Mouse (Mus musculus): ENCODE results near the gene Gm572. TPM values are rescaled to one million over a fixed set of nuclear protein-coding genes. Genes with fewer than 3 reads are reported as not detected.

Gene Gm572
- polyA plus RNA-seq, 1 experiment = not detected

- H3K27ac ChIP-seq (ENCODE audit: control insufficient read depth, insufficient read depth, low read depth, low read length, poor library complexity) = no peak overlapping the region
- 57% methylated on average over 11 of the region's 11 CpGs for WGBS
Measured at GRCm38 (mm10) chr4:148646616-148647015, 3.5 kb downstream of the Gm572 start.

GRCm38 (mm10) chr4:148649309-148649708, 6.2 kb downstream of the Gm572 start:
- WGBS = 67% methylated on average over 3 of the region's 3 CpGs
- TF ChIP-seq CTCF (IDR thresholded peaks at IDR 0.05; ENCODE audit: control insufficient read depth, insufficient read depth, low read length) = 0 out of 2 replicates have a peak, but pooled peaks have one; percentile 17
- no peak for TF ChIP-seq POLR2A (IDR thresholded peaks at IDR 0.05; ENCODE audit: borderline replicate concordance, control insufficient read depth, low read depth, low read length)
- H3K4me3 ChIP-seq (replicated peaks; ENCODE audit: control insufficient read depth, low read depth, low read length) = no peak overlapping the region
- H3K4me1 ChIP-seq (ENCODE audit: control insufficient read depth, insufficient read depth, low read length) = no peaks in the 10 kb centered on the region
- H3K27ac ChIP-seq (ENCODE audit: control insufficient read depth, insufficient read depth, low read depth, low read length, poor library complexity) = no peak overlapping the region

More at GRCm38 (mm10) chr4:148646616-148647015, 3.5 kb downstream of the Gm572 start:
- Histone ChIP-seq H3K4me1 (ENCODE audit: control insufficient read depth, insufficient read depth, low read length) (no peaks in the 10 kb centered on the region), H3K4me3 (replicated peaks; ENCODE audit: control insufficient read depth, low read depth, low read length) (no peak overlapping the region)
- TF ChIP-seq POLR2A (IDR thresholded peaks at IDR 0.05; ENCODE audit: borderline replicate concordance, control insufficient read depth, low read depth, low read length) (no peak), CTCF (IDR thresholded peaks at IDR 0.05; ENCODE audit: control insufficient read depth, insufficient read depth, low read length) (no peak)

GRCm38 (mm10) chr4:148651045-148651444, 7.9 kb downstream of the Gm572 start:
- H3K27ac ChIP-seq (ENCODE audit: control insufficient read depth, insufficient read depth, low read depth, low read length, poor library complexity) = no peak overlapping the region
- 84% methylated on average over 9 of the region's 9 CpGs for WGBS
- TF ChIP-seq CTCF (IDR thresholded peaks at IDR 0.05; ENCODE audit: control insufficient read depth, insufficient read depth, low read length) = no peak
- TF ChIP-seq POLR2A (IDR thresholded peaks at IDR 0.05; ENCODE audit: borderline replicate concordance, control insufficient read depth, low read depth, low read length) = no peak
- H3K4me1 ChIP-seq (ENCODE audit: control insufficient read depth, insufficient read depth, low read length) = no peaks in the 10 kb centered on the region
- H3K4me3 ChIP-seq (replicated peaks; ENCODE audit: control insufficient read depth, low read depth, low read length) = no peak overlapping the region

GRCm38 (mm10) chr4:148654701-148655398, 11.7 kb downstream of the Gm572 start:
- TF ChIP-seq CTCF (IDR thresholded peaks at IDR 0.05; ENCODE audit: control insufficient read depth, insufficient read depth, low read length) (peak; percentile 59), POLR2A (IDR thresholded peaks at IDR 0.05; ENCODE audit: borderline replicate concordance, control insufficient read depth, low read depth, low read length) (no peak)
- Histone ChIP-seq H3K4me3 (replicated peaks; ENCODE audit: control insufficient read depth, low read depth, low read length) (no peak overlapping the region), H3K4me1 (ENCODE audit: control insufficient read depth, insufficient read depth, low read length) (no peaks in the 10 kb centered on the region), H3K27ac (ENCODE audit: control insufficient read depth, insufficient read depth, low read depth, low read length, poor library complexity) (no peak overlapping the region)
- WGBS = 91% methylated on average over 18 of the region's 18 CpGs

GRCm38 (mm10) chr4:148656691-148657258, 13.7 kb downstream of the Gm572 start:
- Histone ChIP-seq H3K4me3 (replicated peaks; ENCODE audit: control insufficient read depth, low read depth, low read length) (no peak overlapping the region), H3K4me1 (ENCODE audit: control insufficient read depth, insufficient read depth, low read length) (no peaks in the 10 kb centered on the region), H3K27ac (ENCODE audit: control insufficient read depth, insufficient read depth, low read depth, low read length, poor library complexity) (no peak overlapping the region)
- TF ChIP-seq POLR2A (IDR thresholded peaks at IDR 0.05; ENCODE audit: borderline replicate concordance, control insufficient read depth, low read depth, low read length) = no peak
- TF ChIP-seq CTCF (IDR thresholded peaks at IDR 0.05; ENCODE audit: control insufficient read depth, insufficient read depth, low read length) = no peak
- 62% methylated on average over 15 of the region's 15 CpGs for WGBS

- no peak for TF ChIP-seq CTCF (IDR thresholded peaks at IDR 0.05; ENCODE audit: control insufficient read depth, insufficient read depth, low read length)
- TF ChIP-seq POLR2A (IDR thresholded peaks at IDR 0.05; ENCODE audit: borderline replicate concordance, control insufficient read depth, low read depth, low read length) = no peak
- no peaks in the 10 kb centered on the region for H3K4me1 ChIP-seq (ENCODE audit: control insufficient read depth, insufficient read depth, low read length)
- no peak overlapping the region for H3K27ac ChIP-seq (ENCODE audit: control insufficient read depth, insufficient read depth, low read depth, low read length, poor library complexity)
- 57% methylated on average over 13 of the region's 13 CpGs for WGBS
- H3K4me3 ChIP-seq (replicated peaks; ENCODE audit: control insufficient read depth, low read depth, low read length) = no peak overlapping the region
Measured at GRCm38 (mm10) chr4:148657776-148658175, 14.7 kb downstream of the Gm572 start.

- Histone ChIP-seq H3K4me3 (replicated peaks; ENCODE audit: control insufficient read depth, low read depth, low read length) (no peak overlapping the region), H3K27ac (ENCODE audit: control insufficient read depth, insufficient read depth, low read depth, low read length, poor library complexity) (no peak overlapping the region), H3K4me1 (ENCODE audit: control insufficient read depth, insufficient read depth, low read length) (no peaks in the 10 kb centered on the region)
- WGBS = 36% methylated on average over 3 of the region's 3 CpGs
- TF ChIP-seq POLR2A (IDR thresholded peaks at IDR 0.05; ENCODE audit: borderline replicate concordance, control insufficient read depth, low read depth, low read length) (no peak), CTCF (IDR thresholded peaks at IDR 0.05; ENCODE audit: control insufficient read depth, insufficient read depth, low read length) (no peak)
Measured at GRCm38 (mm10) chr4:148660174-148660573, 17.1 kb downstream of the Gm572 start.

GRCm38 (mm10) chr4:148662168-148662965, 19.2 kb downstream of the Gm572 start:
- 25% methylated on average over 21 of the region's 21 CpGs for WGBS
- Histone ChIP-seq H3K4me3 (replicated peaks; ENCODE audit: control insufficient read depth, low read depth, low read length) (no peak overlapping the region), H3K27ac (ENCODE audit: control insufficient read depth, insufficient read depth, low read depth, low read length, poor library complexity) (no peak overlapping the region), H3K4me1 (ENCODE audit: control insufficient read depth, insufficient read depth, low read length) (no peaks in the 10 kb centered on the region)
- TF ChIP-seq POLR2A (IDR thresholded peaks at IDR 0.05; ENCODE audit: borderline replicate concordance, control insufficient read depth, low read depth, low read length) (no peak), CTCF (IDR thresholded peaks at IDR 0.05; ENCODE audit: control insufficient read depth, insufficient read depth, low read length) (peak; percentile 62)
